Mouse (Mus musculus) monocyte, adult 5-6 weeks (primary cell): Measurements from ENCODE around the gene Vmn1r85. TPM values are rescaled to one million over a fixed set of nuclear protein-coding genes. Genes with fewer than 3 reads are reported as not detected.
"Not testable (repeated sequence)": the region's sequence is repeated elsewhere in the genome, so short reads cannot be mapped to it uniquely, and the experiment has no call there.

ENCODE experiments used
- ATAC-seq: fragments of 153-309, 156-312 bp; replicated peaks from 2 replicates; pipeline ENCODE4 v1.8.0; 2017; ENCODE audit warnings: mild to moderate bottlenecking; ENCODE audit not compliant: low TSS enrichment, insufficient number of reproducible peaks, severe bottlenecking, poor library complexity, low FRiP score
- total RNA-seq: library from RNA; stranded (forward); fragments of 200-1000, 200-491, 200-594 nt; gene quantifications from 3 replicates; pipeline ENCODE4 v1.2.3, GENCODE M21; 2017

Vmn1r85 gene
- total RNA-seq: not detected in 3 replicates

DNA sequence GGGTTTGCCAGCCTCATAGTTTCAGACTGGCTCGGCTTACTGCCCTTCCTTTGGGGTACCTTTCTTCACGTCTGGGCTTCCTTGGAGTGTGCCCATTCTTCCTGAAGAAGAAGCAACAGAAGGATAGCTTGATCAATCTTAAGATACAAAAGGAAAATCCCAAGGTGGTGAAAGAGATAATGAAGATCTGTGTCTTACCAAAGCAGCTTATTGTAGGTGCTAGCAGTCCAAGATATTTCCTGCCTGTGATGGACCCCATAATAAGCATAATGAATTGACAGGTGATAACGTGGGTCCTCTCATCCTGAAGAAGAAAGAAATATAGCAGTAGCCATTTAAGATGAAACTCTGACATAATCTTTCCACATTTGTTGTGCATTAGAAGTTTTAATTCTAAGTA is at the start of gene Vmn1r85:
Vmn1r85 (minus strand) TSS at position 101 of the 400 bp plus-strand sequence.
- no peak for ATAC-seq

DNA sequence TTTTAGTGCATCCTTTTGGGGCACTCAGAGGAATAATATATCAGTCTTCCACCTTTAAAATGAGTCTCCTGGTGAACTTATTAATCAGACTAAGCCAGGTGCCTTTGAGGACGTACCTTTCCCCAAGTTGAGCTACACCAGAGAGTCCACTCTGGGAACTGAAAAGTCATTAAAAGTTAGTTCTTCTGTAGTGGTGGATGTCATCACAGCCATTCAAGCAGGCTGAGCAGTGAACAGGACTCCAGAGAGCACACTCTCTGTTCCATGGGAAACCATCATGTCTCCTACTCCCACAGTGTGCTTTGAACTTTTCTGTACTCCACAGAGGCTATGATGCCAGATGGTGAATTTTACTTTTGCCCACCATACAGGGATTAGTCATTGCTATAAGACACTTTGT is 45.1 kb upstream of the Vmn1r85 start, which contains the start of gene Vmn1r87:
Vmn1r87 (minus strand) TSS at position 101 of the 400 bp plus-strand sequence.
- ATAC-seq: no peak

DNA sequence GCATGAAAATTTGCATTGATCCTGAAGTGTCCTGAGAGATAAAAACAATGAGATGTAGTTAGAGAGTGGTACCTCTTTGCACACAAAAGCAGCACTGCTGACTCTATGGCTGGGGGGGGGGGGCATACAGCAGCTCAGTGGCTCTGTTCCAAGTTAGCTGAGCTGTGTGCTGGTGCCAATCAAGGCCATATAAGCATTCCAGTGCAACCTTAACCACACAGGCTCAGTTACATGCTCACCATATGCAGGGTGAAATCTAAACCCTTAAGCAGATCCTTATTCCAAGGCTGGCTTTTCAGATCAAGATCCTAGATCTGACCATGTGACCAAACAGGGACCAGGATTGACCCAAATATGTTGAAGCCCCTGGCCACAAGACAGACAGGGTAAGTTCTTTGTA is 42.4 kb upstream of the Vmn1r85 start:
- ATAC-seq: no peak

DNA sequence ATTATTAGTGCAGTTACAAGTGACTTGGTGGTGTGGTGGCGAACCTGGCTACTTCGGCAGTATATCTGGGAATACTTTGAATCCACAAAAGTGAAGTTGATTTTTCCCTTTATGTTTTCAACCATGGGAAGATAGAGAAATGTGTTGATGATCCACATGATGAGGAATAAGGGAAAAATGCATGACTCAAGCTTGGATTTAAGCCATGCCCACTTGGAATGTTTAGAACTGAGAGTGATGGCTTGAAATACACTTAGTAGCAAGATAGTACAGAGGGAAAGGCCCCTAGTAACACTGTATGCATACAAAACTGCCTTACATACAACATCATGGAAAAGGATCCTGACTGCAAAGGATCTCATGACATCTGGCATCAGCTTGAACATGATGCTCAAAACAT is 36.9 kb upstream of the Vmn1r85 start:
- ATAC-seq: no peak

DNA sequence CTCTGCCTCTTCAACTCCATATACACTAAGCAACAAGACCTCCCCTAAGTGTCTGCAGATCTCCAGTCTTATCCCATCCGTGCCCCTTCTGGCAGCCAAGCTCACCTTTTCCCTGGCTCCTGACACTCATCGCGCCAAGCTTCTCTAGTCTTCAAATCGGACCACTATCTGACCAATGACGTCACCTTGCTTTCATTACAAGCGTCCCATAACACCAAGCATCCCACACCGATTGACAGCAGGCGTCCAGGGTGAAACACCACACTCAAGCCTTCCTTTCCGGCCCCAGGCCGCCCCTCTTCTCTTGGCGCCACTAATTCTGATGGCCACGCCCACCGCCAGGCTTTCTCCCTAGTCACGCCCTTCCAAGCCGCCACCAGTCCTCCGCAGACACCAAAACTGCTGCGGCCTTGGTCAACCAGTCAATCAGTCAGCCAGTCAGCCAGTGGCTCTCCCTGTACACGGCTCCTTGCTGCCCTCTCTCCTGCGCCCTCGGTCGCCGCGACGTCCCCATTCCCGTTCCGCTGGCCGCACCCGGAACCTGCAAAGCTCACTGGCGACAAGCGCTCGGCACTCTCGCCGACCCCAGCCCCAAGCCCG is 28.7 kb upstream of the Vmn1r85 start:
- peak; percentile 70 for ATAC-seq

DNA sequence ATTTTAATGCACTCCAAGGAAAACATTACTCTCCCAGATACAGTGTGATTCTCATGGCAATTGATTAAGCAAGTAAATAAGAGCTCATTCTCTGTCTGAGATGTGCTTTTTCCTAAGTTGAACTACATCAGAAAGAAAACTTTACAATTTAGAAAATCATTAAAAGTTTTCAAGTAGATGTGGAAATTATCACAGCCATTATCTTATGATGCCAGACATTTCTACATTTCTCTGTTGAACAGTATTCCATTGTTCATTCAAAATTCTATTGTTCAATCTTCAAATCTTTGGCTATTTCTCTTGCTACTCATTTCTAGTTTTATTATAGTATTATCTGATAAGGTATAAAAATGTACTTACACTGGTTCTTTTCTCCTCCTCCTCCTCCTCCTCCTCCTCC is 24.8 kb upstream of the Vmn1r85 start, which contains the start of gene Vmn1r86:
Vmn1r86 (minus strand) TSS at position 101 of the 400 bp plus-strand sequence.
- no peak for ATAC-seq

DNA sequence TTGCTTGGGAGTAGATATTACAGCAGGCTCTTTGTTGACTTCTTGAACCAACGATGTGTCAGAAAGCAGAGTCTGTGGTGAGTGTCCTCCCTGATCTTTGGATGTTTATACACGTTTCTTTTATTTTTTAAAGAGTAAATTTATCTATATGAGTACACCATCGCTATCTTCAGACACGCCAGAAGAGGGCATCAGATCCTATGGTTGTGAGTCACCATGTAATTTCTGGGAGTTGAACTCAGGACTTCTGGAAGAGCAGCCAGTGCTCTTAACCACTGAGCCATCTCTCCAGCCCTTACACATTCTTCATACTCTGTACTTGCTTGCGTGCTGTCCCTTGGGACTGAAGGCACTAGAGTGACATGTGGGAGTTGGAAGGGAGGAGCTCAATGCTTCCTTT is 22.7 kb downstream of the Vmn1r85 start:
- no peak for ATAC-seq

DNA sequence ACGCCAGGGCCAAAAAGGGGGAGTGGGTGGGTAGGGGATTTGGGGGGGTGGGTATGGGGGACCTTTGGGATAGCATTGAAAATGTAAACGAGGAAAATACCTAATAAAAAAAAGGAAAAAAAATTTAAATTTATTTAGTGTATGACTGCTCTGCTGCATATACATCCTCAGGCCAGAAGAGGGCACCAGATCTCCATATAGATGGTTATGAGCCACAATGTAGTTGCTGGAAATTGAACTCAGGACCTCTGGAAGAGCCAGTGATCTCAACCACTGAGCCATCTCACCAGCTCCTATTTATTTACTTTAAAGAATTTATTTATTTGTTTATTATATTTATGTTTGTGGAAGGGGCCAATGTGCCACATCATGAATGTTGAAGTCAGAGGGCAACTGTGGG is 31.6 kb downstream of the Vmn1r85 start:
- ATAC-seq: not testable (repeated sequence)

DNA sequence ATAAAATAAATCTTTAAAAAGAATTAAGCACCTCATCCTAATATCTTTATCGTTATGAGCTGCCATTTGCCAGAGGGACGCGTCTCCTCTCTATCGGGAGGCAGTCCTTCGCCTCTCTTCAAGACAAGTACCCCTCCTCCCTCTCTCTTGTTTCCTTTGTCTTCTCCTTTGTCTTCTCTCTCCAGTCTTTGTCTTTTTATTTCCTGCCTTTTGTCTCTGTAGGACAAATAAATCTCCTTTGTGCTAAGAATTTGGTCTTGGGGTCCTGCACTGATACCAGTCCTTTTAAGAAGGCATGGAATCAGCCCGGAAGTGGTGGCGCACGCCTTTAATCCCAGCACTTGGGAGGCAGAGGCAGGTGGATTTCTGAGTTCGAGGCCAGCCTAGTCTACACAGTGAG is 35.4 kb downstream of the Vmn1r85 start:
- no peak for ATAC-seq

DNA sequence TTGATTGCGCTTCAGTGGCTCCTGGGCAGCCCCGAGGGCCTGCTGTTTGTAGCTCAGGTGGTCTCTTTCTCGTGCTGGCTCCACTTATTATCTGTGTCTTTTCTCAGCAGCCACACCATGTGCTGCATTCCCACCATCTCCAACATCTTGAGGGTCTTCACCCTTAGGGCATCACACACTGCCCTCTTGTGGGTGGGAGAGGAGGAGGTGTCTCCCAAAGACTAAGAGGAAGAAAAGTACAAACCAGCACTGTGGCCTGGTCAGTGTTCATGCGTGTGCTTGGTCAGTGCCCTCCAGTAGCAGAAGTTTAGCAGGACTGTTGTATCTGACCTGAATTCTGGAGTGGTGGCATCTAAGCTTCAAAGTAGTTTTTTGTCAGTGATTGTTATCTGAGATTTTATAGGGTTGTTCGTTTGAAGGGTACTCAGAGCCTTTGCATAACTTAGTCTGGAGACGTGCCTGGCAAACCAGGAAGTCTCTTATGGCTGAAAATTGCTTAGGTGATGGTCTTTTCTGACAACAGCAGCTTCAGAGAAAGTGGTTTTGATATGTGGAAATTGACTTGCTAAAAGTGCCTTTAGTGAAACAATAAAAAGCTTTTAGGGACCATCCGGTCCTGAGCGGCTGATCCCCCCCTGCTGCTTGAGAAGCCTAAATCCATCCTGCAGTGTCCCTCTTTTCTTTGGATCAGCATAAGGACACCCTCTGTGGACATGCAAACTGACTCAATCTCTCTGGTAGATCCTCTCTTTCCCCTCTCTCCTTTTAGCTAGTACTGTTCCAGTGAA is 37.9 kb downstream of the Vmn1r85 start:
- ATAC-seq: no peak

DNA sequence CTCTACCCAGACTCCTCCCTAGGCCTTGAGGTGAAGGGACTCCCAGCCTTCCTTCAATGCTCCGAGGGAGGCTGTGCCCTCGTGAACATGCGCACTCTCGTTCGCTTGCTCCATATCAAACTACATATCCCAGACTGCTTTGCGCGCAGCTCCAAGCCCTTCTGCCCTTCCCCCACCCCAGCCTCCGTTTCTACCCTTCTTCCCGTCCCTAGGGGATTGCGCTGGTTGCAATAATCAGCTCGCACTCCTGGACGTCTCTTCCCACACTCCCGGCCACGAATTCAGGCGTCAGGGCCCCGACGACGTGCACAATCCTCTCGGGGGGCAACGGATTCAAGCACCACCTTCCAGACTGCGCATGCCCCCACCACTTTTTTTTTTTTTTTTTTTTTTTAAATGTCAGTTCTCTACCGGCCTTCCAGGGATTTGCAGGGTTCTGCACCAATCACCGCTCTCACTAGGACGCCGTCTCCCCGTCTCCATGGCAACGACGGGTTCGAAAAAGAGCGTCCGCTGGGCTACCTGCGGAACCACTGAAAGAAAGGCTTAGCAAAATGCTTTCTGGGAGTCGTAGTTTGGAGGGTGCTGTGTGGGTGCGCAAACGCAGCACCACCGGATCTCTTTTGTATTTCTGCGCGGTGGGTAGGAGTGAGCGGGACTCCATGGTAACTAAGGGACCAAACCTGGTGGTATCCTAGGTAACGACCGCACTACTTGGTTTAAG is 40.5 kb downstream of the Vmn1r85 start, which contains the start of gene Mzf1:
Mzf1 (minus strand) TSS at position 478 of the 724 bp plus-strand sequence.
- ATAC-seq: peak; percentile 86

DNA sequence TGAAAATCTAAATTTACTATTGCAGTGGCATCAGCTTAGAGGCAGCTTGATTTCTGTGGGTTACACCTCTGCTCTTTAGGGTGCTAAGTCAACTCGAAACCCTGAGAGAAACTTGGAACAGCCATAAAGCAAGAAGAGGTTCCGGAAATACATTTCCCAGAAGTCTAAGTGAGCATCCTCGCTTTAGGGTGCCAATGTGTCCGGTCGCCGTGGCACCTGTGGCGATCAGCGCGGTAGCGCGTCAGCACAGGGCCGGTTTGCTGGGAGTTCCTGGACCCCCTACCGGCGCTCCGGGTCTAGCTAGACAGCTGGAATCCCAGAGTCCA is 41.0 kb downstream of the Vmn1r85 start:
- ATAC-seq: no peak

DNA sequence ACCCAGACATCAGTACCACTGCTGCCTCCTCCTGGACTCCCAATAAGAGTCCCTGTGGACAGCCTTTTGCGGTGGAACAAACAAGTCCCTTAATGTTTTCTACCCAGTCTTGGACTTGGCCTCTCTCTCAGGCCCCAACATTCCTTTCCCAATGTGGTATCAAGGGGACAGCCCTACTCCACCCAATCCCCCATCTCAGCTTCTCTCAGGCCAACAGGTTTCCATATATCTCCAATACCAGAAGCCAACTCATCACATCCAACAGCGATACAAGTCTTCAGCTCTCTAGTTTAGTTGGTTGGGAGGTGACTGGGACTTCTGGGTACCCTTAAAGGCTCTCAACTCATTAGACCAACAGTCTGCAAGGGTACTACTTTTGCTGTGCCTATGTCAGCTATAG is 41.5 kb downstream of the Vmn1r85 start:
- ATAC-seq: no peak

DNA sequence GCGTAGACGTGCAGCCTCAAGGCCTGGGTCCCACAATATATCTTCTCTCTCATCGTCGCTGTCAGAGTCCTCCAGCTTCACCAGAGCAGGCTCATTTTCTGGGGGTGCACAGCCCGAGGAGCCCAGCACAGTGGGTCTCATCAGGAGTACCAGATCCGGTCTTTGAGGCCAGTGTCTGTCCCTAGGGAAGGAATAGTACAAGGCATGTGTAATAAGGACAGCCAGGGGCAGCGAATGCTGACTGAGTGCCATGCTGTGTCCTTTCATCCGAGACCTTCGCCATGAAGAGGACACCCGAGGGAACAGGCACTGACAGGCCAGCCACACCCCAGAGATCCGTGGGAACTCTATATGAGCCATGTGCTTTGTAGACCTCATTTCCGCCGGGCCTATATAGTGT is 42.0 kb downstream of the Vmn1r85 start:
- no peak for ATAC-seq

DNA sequence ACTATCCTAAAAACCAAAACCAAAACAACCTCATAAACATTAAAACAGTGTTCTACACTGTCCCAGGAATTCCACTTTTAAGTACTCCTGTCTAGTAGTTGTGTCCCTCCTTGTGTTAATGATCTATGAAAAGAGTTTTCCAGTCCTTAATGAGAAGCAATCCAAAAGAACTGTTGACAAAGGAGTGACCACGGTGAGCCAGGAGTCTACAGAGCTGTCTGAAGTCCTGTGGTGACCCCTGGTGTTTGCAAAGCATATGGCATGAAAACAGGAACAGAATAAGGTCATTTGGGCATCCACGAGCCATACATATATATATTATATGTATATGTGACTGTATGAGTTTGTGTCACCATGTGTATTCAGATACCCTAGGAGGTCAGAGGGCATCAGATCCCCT is 48.9 kb downstream of the Vmn1r85 start:
- ATAC-seq: peak; percentile 75

DNA sequence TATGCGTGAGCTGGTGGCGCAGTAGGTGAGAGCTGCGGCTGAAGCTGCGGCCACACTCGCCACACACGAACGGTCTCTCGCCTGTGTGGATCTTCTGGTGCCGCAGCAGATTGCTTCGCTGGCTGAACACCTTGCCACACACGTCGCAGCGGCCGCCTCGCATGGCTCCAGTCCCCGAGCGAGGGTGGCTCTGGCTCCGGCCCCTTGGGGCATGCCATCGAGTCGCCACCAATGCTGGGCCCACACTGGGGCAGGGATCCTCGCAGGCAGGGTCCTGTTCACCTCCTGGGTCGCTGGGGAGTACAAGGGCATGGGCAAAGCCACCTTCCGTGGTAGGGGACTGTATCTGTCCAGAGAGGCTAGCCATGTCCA is 50.7 kb downstream of the Vmn1r85 start:
- ATAC-seq: no peak

DNA sequence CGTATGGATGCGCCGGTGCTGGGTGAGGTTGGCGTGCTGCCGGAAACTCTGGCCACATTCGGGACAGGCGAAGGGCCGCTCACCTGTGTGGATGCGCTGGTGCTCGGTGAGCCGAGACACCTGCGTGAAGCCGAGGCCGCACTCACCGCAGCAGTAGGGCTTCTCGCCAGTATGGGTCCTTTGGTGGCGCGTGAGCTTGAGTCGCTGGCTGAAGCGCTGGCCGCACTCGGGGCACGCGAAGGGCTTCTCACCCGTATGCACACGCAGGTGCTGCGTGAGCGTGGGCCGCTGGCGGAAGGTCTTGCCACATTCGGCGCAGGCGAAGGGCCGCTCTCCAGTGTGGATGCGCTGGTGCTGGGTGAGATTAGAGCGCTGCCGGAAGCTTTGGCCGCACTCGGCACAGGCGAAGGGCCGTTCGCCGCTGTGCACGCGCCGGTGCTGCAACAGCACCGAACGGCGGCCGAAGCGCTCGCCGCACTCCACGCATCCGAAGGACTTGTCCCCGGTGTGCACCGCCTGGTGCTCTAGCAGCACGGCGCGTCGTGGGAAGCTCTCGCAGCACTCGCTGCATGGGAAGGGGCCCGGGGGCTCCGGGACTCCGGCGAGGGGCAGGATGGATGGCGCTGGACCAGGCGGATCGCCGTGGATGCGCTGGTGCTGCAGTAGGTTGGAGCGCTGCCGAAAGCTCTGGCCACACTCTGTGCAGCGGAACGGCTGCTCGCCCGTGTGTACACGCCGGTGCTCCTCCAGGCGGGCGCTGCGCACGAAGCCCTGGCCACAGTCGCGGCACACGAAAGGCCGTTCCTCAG is 51.3 kb downstream of the Vmn1r85 start:
- ATAC-seq: no peak

DNA sequence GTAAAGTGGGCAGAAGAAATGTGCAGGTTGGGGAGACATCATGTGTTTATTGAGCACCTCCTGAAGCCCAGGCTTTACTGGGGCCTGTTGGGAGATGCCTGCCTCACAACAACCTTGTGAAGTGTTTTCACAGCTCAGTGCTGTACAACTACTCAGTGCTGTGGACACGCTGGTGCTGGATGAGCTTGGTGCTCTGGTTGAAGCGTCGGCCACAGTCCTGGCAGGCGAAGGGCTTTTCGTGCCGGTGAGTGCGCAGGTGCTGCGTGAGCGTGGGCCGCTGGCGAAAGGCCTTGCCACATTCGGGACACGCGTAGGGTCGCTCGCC is 51.9 kb downstream of the Vmn1r85 start:
- no peak for ATAC-seq

DNA sequence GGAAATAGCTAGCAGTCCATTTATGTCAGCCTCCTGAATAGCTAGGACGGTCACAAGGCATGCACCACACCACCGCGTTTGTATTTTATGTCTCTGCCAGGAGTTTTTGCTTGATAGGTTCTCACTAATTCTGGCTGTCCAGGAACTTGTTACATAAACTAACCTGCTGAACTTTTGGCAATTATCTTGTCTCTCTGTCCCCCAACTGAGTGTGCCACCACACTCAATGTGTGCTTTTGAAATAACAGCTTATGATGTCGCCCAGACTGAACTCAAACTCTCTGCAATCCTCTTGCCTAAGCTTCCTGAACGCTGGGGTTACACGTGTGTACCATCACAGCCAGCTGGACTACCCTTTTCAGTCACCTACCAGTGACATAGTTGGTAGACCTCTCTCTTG is 52.5 kb downstream of the Vmn1r85 start:
- ATAC-seq: no peak
